Mouse (Mus musculus): ENCODE data around the gene Hemk1.

Hemk1 gene

DNA sequence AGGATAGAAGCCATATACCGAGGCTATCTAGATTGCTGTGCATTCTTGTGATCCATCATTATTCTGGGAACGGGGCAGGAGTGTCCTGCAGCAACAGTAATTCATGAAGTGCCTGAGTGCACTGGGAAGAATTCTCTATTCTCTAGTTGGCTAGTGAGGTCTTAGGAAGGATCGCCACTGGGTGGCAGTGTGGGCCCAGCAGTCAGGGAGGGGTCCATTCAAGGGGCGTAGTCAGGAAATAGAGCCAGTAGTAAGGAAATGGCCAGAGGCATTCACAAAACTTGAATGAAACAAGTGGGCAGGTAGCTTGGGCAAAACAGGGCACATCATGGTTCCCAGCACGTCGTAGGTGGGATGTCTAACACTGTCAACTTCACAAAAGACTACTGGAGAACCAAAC, 43.9 kb downstream of the Hemk1 start:
- peak; percentile 84 for DNase-seq (ENCODE audit: low spot score)

DNA sequence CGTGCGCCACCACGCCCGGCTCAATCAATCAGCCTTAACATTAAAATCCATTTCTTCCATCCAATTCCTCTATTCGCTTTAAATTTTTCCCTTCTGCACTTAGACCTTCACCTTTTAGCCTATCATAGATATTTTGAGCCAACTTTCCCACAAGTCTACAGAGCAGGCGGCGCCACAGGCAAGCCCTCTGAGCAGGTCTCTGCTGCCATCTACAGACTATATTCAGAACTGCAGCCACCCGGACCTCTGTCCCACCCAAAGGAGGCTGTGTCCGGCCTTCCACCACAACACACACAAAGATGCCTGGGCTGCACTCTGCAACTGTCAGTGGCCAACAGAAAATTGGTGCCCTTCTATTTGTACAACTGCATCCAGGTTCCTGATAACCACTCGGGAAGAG, 47.3 kb downstream of the Hemk1 start:
- peak; percentile 89 for DNase-seq (ENCODE audit: low spot score)

DNA sequence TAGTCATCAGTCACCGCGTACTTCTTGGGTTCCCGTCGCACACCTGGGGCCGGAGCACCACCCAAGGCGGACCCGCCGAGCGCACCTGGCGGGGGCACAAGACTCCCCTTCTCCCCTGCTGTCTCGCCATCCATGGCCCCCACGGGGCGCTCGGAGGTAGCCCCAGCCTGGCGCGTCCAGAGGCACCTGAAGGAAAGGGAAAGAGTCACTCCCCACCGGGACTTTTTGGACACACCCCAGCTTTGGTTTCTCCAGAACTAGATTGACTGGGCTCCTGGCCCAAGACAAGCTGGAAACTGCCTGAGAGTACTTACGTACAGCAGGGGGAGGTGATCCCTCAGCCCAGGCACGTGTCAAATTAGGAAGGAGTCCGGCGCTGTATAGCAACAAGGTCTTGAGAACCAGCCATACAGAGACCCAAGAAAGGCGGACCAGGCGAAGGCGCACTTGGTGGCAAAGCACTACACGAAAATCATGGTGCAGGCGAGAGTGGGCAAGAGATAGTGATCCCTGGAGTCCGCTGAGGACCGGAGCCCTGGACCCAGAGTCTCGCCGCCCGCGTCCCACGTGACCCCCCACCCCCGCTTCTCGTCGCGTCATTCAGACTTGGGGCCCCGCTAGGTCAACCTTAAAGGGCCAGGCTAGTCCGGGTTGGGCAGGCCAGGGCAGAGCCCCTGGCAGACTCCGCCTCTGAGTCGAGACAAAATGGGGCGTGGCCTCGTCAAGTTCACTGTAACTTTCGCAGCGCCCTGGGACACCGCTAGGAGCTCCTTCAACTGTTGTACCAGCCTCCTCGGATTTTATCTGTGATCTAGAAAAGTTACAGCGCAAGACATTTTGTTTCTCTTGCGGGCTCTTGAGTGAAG, 48.7 kb downstream of the Hemk1 start, which contains the start of gene Mapkapk3:
TSS of gene Mapkapk3 (minus strand) at position 667 of the 866 bp plus-strand sequence.
- DNase-seq (ENCODE audit: low spot score): peak; percentile 93

DNA sequence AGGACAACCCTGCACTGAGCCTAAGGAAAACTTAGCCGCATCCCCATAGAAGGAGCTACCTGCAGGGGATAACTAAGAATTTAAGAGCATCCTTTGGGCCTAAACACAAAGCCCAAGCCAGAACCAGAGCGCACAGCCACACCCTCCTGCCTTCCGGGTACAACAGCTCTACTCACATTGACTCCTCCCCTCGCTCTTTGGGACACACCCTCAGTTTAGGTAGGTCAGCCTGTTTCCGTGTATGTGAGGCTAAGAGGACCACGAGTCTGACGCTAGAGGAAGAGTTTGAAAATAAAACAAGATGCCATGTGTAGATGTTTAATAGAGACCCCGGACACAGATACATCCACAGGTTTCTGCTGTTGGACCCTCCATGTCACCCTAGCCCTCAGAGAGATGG, 49.4 kb downstream of the Hemk1 start:
- DNase-seq (ENCODE audit: low spot score): peak; percentile 31

DNA sequence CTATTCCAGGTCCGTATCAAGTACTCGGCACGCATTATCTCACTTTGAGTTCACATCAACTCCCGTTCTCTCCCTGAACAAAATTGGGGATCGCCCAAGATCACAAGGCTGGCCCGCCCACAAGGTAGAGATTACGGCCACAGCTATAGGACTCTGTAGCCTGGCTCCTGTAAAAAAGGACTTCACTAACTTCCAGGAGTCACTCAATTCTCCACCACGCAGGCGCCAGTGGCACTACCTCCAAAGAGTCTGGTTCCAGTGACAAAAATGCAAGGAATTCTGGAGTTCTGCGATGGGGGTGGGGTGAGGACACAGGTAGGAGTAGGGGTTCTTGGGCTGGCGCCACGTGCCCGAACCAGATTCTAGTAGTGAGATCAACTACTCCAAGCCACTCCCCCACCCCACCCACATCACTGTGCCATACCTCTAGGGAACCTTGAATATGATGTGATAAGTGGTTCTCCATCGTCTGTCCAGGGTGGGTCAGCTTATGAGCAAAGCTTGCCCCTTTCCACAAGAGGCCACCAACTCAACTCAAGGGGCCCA, 50.0 kb downstream of the Hemk1 start:
- DNase-seq (ENCODE audit: low spot score): no peak

DNA sequence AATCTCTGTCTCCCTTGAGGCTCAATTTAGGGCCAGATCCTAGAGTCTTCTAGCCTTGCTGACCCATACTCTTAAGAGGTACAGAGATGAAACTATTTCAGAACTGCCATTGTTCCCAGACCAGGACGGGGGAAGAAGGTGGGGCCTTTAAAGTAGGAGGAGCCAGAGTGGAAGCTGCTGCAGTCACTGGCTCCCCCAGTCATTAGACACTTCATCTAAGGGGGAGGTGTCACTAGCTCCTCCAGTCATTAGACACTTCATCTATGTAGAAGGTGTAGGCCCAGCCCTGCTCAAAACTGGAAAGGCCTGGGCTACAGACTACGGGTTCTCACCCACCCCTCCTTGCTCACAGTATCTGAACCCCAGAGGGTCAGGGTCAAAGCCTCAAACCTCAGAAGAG, 50.9 kb downstream of the Hemk1 start:
- no peak for DNase-seq (ENCODE audit: low spot score)

DNA sequence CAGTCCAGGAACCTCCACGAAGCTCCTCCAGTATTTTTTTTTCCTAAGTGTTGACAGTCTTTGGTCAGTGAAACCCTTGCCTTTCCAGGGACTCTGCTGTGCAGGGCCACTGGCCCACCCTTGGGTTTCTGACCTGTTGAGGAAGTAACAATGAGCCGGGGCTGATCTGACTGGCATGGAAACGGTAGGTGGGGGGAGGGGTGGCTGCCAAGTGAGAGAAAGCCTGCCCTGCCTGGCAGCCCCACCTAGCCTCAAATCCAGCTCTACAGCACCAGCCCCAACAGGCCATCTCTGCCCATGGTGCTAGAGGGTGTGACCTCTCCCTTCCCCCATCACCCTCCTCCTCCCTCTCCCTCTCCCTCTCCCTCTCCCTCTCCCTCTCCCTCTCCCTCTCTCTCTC, 53.1 kb downstream of the Hemk1 start:
- DNase-seq (ENCODE audit: low spot score): no peak

DNA sequence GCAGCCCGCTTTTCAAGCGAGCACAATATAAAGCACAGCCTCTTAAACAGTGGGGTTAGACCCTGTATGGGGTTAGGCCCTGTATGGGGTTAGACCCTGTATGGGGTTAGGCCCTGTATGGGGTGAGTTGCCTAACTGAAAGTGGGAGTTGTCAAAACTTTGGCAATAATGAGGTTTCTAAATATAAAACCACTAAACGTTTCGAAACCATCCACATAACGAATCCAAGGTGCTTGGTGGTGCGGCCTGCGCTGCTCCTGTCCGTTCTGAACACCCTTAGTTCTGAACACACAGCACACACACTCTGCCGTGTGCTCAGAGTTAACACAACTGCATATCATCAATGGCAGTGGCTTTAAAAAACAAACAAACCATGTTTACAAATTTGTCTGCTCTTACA, 55.2 kb downstream of the Hemk1 start:
- DNase-seq (ENCODE audit: low spot score): no peak

DNA sequence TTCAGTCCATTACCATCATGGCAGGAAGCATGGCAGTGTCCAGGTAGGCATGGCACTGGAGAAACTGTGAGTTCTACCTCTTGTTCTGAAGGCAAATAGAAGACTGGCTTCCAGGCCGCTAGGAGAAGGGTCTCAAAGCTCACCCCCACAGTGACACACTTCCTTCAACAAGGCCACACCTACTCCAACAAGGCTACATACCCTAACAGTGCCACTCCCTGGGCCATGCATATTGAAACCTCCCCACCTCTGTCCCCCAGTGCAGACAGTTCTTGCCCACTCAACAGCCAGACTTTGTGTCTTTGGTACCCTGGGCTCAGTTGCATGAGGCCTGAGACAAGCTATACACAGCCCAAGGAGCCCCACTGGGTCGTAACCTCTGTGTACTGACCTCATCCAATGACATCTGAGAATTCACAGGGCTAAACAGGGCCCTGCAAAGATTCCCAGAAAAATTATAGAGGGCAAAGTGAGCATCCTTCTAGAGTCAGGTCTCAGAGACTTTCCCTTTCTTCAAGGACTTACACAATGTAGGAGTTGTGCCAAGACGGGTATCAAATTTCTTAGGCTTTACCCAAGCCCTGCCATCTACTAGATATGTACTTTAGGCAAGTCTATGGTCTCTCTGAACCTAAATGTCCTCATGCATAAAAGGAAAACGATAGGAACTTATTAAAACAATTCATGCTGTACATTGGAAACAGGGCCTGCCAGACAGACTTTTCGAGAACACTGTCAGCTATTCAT, 56.7 kb downstream of the Hemk1 start:
- DNase-seq (ENCODE audit: low spot score): no peak

DNA sequence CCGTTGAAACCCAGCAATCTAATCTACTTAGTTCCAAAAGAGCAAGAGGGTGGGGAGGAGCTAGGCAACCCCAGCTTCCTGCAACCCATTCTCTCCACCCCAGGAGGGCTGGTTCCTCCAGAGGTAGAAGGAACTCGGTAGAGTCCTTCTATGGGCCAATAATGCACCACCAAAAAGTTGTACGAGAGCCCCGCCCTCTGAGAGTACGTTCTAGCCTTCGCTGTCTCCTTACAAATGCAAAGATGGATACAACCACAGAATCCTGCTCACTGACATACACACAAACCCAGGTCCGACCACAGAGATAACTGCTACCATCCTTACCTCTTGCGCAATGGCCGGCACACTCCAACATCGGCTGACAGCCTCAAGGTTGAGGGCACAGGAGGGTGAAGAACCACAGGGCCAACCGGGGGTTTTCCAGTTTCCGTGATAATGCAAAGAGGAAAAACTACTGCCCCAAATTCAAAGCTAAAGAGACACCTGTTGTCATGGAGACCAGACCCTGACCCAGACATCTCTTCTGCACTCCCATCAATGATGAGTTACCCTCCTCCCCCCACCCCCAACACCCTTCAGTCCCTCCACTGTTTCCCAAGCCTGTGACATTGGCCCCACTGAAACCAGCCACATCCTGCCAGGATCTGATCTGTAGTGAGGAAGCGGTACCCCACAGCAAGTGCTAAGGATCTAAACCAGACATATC, 57.7 kb downstream of the Hemk1 start:
- DNase-seq (ENCODE audit: low spot score): no peak

DNA sequence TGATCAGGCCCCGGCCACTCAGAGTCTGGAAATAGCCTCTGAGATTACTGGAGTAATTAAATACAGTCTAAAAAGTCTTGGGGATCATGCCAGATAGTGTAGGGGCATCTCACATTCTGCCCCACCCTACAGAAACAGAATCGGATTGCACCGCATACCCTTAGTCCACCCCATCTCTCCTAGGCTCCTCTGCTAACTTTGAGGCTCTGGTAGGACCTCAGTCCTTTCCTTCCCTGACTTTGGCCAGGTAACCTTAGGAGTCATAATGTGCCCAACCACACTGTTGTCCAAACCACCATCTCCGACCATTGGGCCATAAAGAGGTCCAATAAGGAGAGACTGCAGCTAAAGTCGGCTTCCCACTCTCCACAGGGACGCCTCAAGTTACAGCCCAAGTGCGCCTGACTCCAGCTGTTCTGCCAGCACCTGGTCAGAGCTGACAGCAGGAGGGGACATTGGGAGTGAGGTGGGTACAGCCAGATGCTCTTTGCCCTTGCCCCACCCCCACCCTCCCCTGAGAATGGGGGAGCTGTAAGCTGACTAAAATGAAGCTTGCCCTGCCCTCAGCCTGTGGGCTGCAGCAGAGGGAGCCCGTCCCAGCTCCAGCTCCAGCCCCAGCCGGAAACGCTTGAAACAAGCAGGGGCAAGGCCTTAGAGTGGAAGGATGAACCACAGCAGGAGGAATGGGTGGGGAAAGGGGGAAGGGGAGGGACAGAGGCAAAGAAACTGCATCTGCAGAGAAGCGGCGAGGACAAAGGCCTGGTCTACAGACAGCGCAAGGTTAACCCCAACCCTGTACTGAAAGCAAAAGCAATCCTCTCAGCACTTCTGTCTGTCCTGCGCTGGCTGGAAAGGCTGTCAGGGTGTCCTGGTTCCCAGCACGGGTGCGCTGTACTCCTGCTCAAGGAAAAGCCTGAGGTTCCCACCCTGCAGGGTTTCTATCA, 58.5 kb downstream of the Hemk1 start:
- peak; percentile 67 for DNase-seq (ENCODE audit: low spot score)

DNA sequence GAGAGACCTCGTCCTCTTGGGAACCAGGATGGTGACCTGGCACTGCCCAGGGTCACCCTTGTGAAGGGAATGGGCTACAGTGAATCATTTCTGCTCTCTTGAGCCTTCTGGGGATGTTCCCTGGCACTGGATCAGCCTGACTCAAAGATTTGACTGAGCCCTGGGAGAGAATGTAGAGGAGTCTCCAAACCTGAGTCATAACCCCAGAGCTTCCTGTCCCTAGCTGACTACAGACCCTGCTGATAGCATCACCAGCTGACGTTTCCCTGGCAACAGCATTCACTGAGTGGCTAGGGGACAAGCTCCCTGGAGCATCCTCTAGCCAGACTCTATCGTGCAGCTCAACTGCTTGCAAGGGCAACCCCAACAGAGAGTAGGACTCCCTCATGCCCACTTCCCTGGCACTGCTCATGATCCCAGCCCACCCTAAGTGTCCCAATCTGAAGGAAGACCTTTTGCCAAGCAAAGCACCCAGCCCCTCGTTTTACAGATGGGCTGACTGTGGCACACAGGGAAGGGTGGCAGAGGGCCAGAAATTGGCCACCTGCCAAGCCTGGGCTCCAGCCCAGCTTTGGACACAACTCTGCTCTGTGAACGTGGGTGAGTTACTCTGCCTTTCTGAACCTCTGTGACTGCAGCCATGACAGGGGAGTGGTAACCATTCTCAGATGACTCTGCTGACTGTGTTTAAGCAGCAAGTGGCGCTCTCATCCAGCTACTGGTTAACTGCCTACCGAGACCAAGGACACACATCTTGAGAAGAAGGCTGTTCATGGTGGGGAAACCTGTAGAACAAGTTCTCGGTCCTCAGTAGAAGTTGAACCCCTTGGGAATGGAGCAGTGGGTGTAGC, 59.4 kb downstream of the Hemk1 start:
- no peak for DNase-seq (ENCODE audit: low spot score)

DNA sequence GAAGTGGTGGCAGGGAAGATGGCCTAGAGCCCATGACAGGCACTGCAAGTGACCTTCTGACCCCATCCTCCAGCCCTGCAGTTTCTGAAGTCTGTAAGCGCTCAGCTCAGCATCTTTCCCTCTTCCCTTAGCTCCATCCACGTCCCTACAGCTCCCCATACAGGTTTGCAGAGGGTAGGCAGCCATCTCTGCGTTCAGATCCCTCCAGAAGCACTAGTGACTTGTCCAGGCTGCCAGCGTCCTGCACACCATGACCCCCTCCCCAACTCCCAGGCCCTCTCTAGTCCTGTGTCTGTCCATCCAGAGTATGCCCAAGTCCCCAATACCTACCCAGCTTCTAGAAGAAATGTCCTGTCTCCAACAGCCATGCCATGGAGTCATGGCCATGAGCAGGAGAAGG, 60.0 kb downstream of the Hemk1 start:
- DNase-seq (ENCODE audit: low spot score): no peak

DNA sequence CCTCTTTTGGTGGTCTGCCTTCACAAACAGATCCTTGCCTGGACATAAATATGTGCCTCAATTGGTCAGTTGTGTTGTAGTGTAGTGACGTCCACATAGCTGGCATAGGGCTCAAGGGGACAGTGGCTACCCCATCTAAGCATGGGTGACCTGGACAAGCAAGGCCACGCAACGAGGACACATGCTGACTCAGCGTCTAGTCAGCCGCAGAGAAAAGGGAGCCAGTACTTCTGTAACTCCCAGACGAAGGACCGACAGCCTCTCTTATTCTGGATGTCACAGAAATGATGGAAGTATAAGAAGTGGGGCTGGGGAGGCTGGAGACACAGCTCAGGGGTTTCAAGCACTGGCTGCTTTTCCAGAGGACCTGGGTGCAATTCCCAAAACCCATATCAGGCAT, 60.5 kb downstream of the Hemk1 start:
- no peak for DNase-seq (ENCODE audit: low spot score)
